In genomic region chr14:78776659-78777058, GRCm38 (mm10) we compare ENCODE assay signal across 9 mouse cellular contexts. TPM values are rescaled to one million over a fixed set of nuclear protein-coding genes. Genes with fewer than 3 reads are reported as not detected.
A peak's percentile ranks its signal among the peaks of the same experiment; 100 is the strongest.
DNase-seq lines count a peak whose midpoint lies in the region; ATAC-seq and TF ChIP-seq lines count a peak whose summit lies in the region.
"Had no signal": no experiment of that assay in that cellular context is flagged by ENCODE, and none has a peak within 500 bp of the region (broad histone marks: within the 10 kb centered on the region; RNA-seq: fewer than 3 reads in every experiment).

No protein-coding gene starts in this region.

- 10% methylated on average over 8 of the region's 8 CpGs for WGBS in hindbrain, embryonic 12.5 days
- whole genome bisulfite sequencing in neural tube, embryonic 14.5 days = 9% methylated on average over 8 of the region's 8 CpGs
- 56% methylated on average over 8 of the region's 8 CpGs for WGBS in liver, embryonic 12.5 days (ENCODE audit: insufficient replicate concordance)

- no peak for ATAC-seq in hindbrain, embryonic 12.5 days (ENCODE audit: low FRiP score)
- ATAC-seq in neural tube, embryonic 14.5 days (ENCODE audit: low read depth) = no peak
- no peak for ATAC-seq in liver, embryonic 12.5 days

- DNase-seq in gastrocnemius, adult 2 months = no peak
- no peak for DNase-seq in gastrocnemius, postnatal 10 days
- no peak for DNase-seq in left cerebral cortex, adult 2 months (ENCODE audit: extremely low spot score in 1 of 2, low spot score in 2 of 2)
- DNase-seq in left cerebral cortex, postnatal 4 days = no peak
- no peak for DNase-seq in T-cell, adult 2 months (ENCODE audit: low spot score)

- intact Hi-C loops in gastrocnemius, adult 2 months (cut with DNase I) = no loop called here
- intact Hi-C loops in left cerebral cortex, adult 2 months (cut with DNase I) = no loop called here
- intact Hi-C loops in left cerebral cortex, postnatal 4 days (cut with DNase I) = no loop called here

- no peaks in the 10 kb centered on the region for H3K27me3 ChIP-seq in hindbrain, embryonic 12.5 days
- H3K27me3 ChIP-seq in neural tube, embryonic 14.5 days (ENCODE audit: control insufficient read depth, insufficient read depth, low read length) = no peaks in the 10 kb centered on the region
- no peaks in the 10 kb centered on the region for H3K27me3 ChIP-seq in liver, embryonic 12.5 days (replicated peaks)
- H3K27me3 ChIP-seq: lung, embryonic 15.5 days had no signal

- H3K4me1 ChIP-seq in hindbrain, embryonic 12.5 days = peaks cover 11% of the 10 kb centered on the region
- H3K4me1 ChIP-seq in neural tube, embryonic 14.5 days (ENCODE audit: control insufficient read depth, insufficient read depth, low read length) = no peaks in the 10 kb centered on the region
- H3K4me1 ChIP-seq in liver, embryonic 12.5 days = no peaks in the 10 kb centered on the region
- H3K4me1 ChIP-seq: lung, embryonic 15.5 days had no signal

- H3K4me3 ChIP-seq in gastrocnemius, adult 2 months = peak overlapping the region; percentile 17; the same call in 1 of the 2 replicates
- H3K4me3 ChIP-seq in left cerebral cortex, adult 2 months = peak overlapping the region; percentile 9; the same call in 1 of the 2 replicates
- no peak overlapping the region for H3K4me3 ChIP-seq in hindbrain, embryonic 12.5 days
- H3K4me3 ChIP-seq in neural tube, embryonic 14.5 days (ENCODE audit: low read depth, low read length) = no peak overlapping the region
- no peak overlapping the region for H3K4me3 ChIP-seq in liver, embryonic 12.5 days
- H3K4me3 ChIP-seq: lung, embryonic 15.5 days had no signal

- TF ChIP-seq CTCF in gastrocnemius, adult 2 months (IDR thresholded peaks at IDR 0.05) = no peak
- no peak for TF ChIP-seq CTCF in left cerebral cortex, adult 2 months (IDR thresholded peaks at IDR 0.05)

- H3K4me2 ChIP-seq in hindbrain, embryonic 12.5 days (replicated peaks) = peak overlapping the region; percentile 40
- H3K4me2 ChIP-seq in neural tube, embryonic 14.5 days (ENCODE audit: low read depth, low read length) = peak overlapping the region; percentile 21; the same call in 1 of the 2 replicates
- H3K4me2 ChIP-seq in liver, embryonic 12.5 days = no peak overlapping the region
- H3K4me2 ChIP-seq: lung, embryonic 15.5 days had no signal

- H3K9ac ChIP-seq in hindbrain, embryonic 12.5 days = no peak overlapping the region
- H3K9ac ChIP-seq in neural tube, embryonic 14.5 days (replicated peaks; ENCODE audit: low read depth, low read length) = no peak overlapping the region
- no peak overlapping the region for H3K9ac ChIP-seq in liver, embryonic 12.5 days
- H3K9ac ChIP-seq: lung, embryonic 15.5 days had no signal

- no peak overlapping the region for H3K27ac ChIP-seq in gastrocnemius, adult 2 months
- no peak overlapping the region for H3K27ac ChIP-seq in left cerebral cortex, adult 2 months
- H3K27ac ChIP-seq in hindbrain, embryonic 12.5 days = no peak overlapping the region
- no peak overlapping the region for H3K27ac ChIP-seq in neural tube, embryonic 14.5 days (ENCODE audit: low read depth, low read length)
- H3K27ac ChIP-seq in liver, embryonic 12.5 days = no peak overlapping the region
- H3K27ac ChIP-seq: lung, embryonic 15.5 days had no signal

- no peaks in the 10 kb centered on the region for H3K9me3 ChIP-seq in hindbrain, embryonic 12.5 days (replicated peaks)
- H3K9me3 ChIP-seq in neural tube, embryonic 14.5 days (ENCODE audit: control insufficient read depth, low read length) = no peaks in the 10 kb centered on the region
- H3K9me3 ChIP-seq in liver, embryonic 12.5 days (replicated peaks) = no peaks in the 10 kb centered on the region
- H3K9me3 ChIP-seq: lung, embryonic 15.5 days had no signal

- H3K36me3 ChIP-seq in hindbrain, embryonic 12.5 days = no peaks in the 10 kb centered on the region
- H3K36me3 ChIP-seq in neural tube, embryonic 14.5 days (ENCODE audit: control insufficient read depth, insufficient read depth, low read length) = no peaks in the 10 kb centered on the region
- no peaks in the 10 kb centered on the region for H3K36me3 ChIP-seq in liver, embryonic 12.5 days
- H3K36me3 ChIP-seq: lung, embryonic 15.5 days had no signal

RNA-seq across cellular contexts. Expression of gene Dgkh, which starts 44.1 kb away (rescaled TPM):
- total RNA-seq in gastrocnemius, adult 2 months (2021) = 1 to 10 TPM; 2.8 to 3.3 TPM
- total RNA-seq in gastrocnemius, postnatal 10 days (2021) = 1 to 10 TPM; 6.5 to 8.9 TPM
- 10 to 100 TPM; 77.3 to 77.8 TPM for total RNA-seq in left cerebral cortex, adult 2 months (2021)
- total RNA-seq in left cerebral cortex, postnatal 4 days (2021) = 10 to 100 TPM; 61.0 to 64.8 TPM
- 2.8 and 3.6 TPM in 2 replicates for polyA plus RNA-seq in hindbrain, embryonic 12.5 days (2016; fragmentation: Nextera tagmentation; extraction: Ambion mirVana)
- polyA plus RNA-seq in neural tube, embryonic 14.5 days (2014; fragmentation: Nextera tagmentation; extraction: Ambion mirVana) = 4.1 and 17.9 TPM in 2 replicates
- polyA plus RNA-seq in liver, embryonic 12.5 days (2016; fragmentation: Nextera tagmentation; extraction: Ambion mirVana) = 1.2 TPM in 2 replicates

Comparison
In these comparisons a context has a peak if more than half of its experiments do, and no peak if none do; other contexts are left out.
1. H3K4me3 ChIP-seq: peak in gastrocnemius, adult 2 months (single experiment) and left cerebral cortex, adult 2 months (single experiment); none in hindbrain, embryonic 12.5 days (single experiment), neural tube, embryonic 14.5 days (single experiment) and liver, embryonic 12.5 days (single experiment).
2. RNA of gene Dgkh, which starts 44.1 kb away (total RNA-seq): 77.3 to 77.8 TPM in left cerebral cortex, adult 2 months and 61.0 to 64.8 TPM in left cerebral cortex, postnatal 4 days; 6.5 to 8.9 TPM in gastrocnemius, postnatal 10 days and 2.8 to 3.3 TPM in gastrocnemius, adult 2 months; every median in the first group is over 4 times any median in the second.